11 mouse cellular contexts compared by ENCODE assay signal in genomic region chr10:42091546-42092168, GRCm38 (mm10).
DNase-seq lines count a peak whose midpoint lies in the region; ATAC-seq and TF ChIP-seq lines count a peak whose summit lies in the region.
"Had no signal": no experiment of that assay in that cellular context is flagged by ENCODE, and none has a peak within 500 bp of the region (broad histone marks: within the 10 kb centered on the region; RNA-seq: fewer than 3 reads in every experiment).

No protein-coding gene starts in this region.

- no peaks in the 10 kb centered on the region for H3K79me2 ChIP-seq in heart, adult 2 months (replicated peaks; ENCODE audit: control insufficient read depth, insufficient read depth, low read length)
- H3K79me2 ChIP-seq in MEL (ENCODE audit: control insufficient read depth, insufficient read depth, low read length, poor library complexity): no peaks in the 10 kb centered on the region

- no peaks in the 10 kb centered on the region for H3K36me3 ChIP-seq in heart, embryonic 16.5 days (ENCODE audit: control insufficient read depth, insufficient read depth)
- H3K36me3 ChIP-seq in heart, adult 2 months (ENCODE audit: control insufficient read depth, insufficient read depth, low read length): no peaks in the 10 kb centered on the region
- peaks cover 0 to 6% of the 10 kb centered on the region in 2 experiments; a peak in 2 of 4 replicates for H3K36me3 ChIP-seq in MEL (ENCODE audit: control insufficient read depth in 1 of 2, insufficient read depth in 2 of 2, low read length in 2 of 2)
- H3K36me3 ChIP-seq in liver, embryonic 15.5 days (replicated peaks): no peaks in the 10 kb centered on the region
- H3K36me3 ChIP-seq: embryonic facial prominence, embryonic 12.5 days; forebrain, embryonic 15.5 days; limb, embryonic 13.5 days had no signal

- H3K4me3 ChIP-seq in heart, embryonic 16.5 days (ENCODE audit: low read length): no peak overlapping the region
- H3K4me3 ChIP-seq in heart, adult 2 months: no peak overlapping the region
- no peak overlapping the region for H3K4me3 ChIP-seq in MEL (ENCODE audit: control insufficient read depth in 1 of 2, insufficient read depth in 1 of 2, low read depth in 2 of 2, low read length in 2 of 2)
- no peak overlapping the region for H3K4me3 ChIP-seq in liver, embryonic 15.5 days (replicated peaks)
- H3K4me3 ChIP-seq: embryonic facial prominence, embryonic 12.5 days; forebrain, embryonic 15.5 days; limb, embryonic 13.5 days had no signal

- peak overlapping the region; percentile 49 for H3K27ac ChIP-seq in heart, embryonic 16.5 days (ENCODE audit: low read length)
- H3K27ac ChIP-seq in heart, adult 2 months: no peak overlapping the region; the same call in 1 of the 2 replicates
- H3K27ac ChIP-seq in MEL (ENCODE audit: control insufficient read depth, low read depth, low read length): no peak overlapping the region
- H3K27ac ChIP-seq in liver, embryonic 15.5 days (replicated peaks): no peak overlapping the region; the same call in 1 of the 2 replicates
- H3K27ac ChIP-seq: embryonic facial prominence, embryonic 12.5 days; forebrain, embryonic 15.5 days had no signal

- peak; percentile 64 for ATAC-seq in heart, embryonic 16.5 days (replicated peaks; ENCODE audit: extremely low read depth, insufficient read depth, low FRiP score)
- peak; percentile 78 for ATAC-seq in liver, embryonic 15.5 days (ENCODE audit: insufficient read depth)
- ATAC-seq: forebrain, embryonic 15.5 days had no signal

- WGBS in heart, embryonic 16.5 days: 48% methylated on average over 11 of the region's 11 CpGs
- 51% methylated on average over 11 of the region's 11 CpGs for WGBS in heart, adult 2 months
- 40% methylated on average over 11 of the region's 11 CpGs for WGBS in liver, embryonic 15.5 days (ENCODE audit: insufficient replicate concordance)

- peak; percentile 26 for DNase-seq in cerebellum, adult 9-11 months
- DNase-seq in cerebellum, postnatal 10 days: no peak
- DNase-seq in heart, adult 2 months: no peak
- DNase-seq in MEL (ENCODE audit: low read depth, low spot score): peak; percentile 29
- no peak for DNase-seq in left cerebral cortex, postnatal 25 days (ENCODE audit: low spot score in 2 of 2)
- no peak for DNase-seq in frontal cortex, postnatal 36 days (ENCODE audit: low spot score in 2 of 2)

- no peak overlapping the region for H3K4me2 ChIP-seq in heart, embryonic 16.5 days (ENCODE audit: low read depth, low read length)
- peak overlapping the region; percentile 50 for H3K4me2 ChIP-seq in liver, embryonic 15.5 days
- H3K4me2 ChIP-seq: embryonic facial prominence, embryonic 12.5 days; forebrain, embryonic 15.5 days; limb, embryonic 13.5 days had no signal

- no peaks in the 10 kb centered on the region for H3K9me3 ChIP-seq in heart, embryonic 16.5 days (replicated peaks; ENCODE audit: control insufficient read depth, low read length)
- H3K9me3 ChIP-seq in MEL (replicated peaks; ENCODE audit: insufficient read depth, low read length): no peaks in the 10 kb centered on the region
- no peaks in the 10 kb centered on the region for H3K9me3 ChIP-seq in liver, embryonic 15.5 days (replicated peaks)
- H3K9me3 ChIP-seq: embryonic facial prominence, embryonic 12.5 days; forebrain, embryonic 15.5 days; limb, embryonic 13.5 days had no signal

- no peak for TF ChIP-seq EP300 in heart, adult 2 months (IDR thresholded peaks at IDR 0.05; ENCODE audit: insufficient read depth, low read depth, low read length)
- peak in 1 of 2 experiments; percentile 17; a peak in 1 of 4 replicates for TF ChIP-seq EP300 in MEL (IDR thresholded peaks at IDR 0.05; ENCODE audit: low read depth in 1 of 2, low read length in 2 of 2)

- H3K4me1 ChIP-seq in heart, embryonic 16.5 days (ENCODE audit: control insufficient read depth, insufficient read depth, low read length): peaks cover 41% of the 10 kb centered on the region
- peaks cover 17% of the 10 kb centered on the region for H3K4me1 ChIP-seq in heart, adult 2 months (ENCODE audit: control insufficient read depth, insufficient read depth, low read length)
- peaks cover 8 to 15% of the 10 kb centered on the region in 2 experiments for H3K4me1 ChIP-seq in MEL (ENCODE audit: control insufficient read depth in 1 of 2, insufficient read depth in 2 of 2, low read length in 2 of 2)
- peaks cover 34% of the 10 kb centered on the region for H3K4me1 ChIP-seq in liver, embryonic 15.5 days (replicated peaks)

- TF ChIP-seq CTCF in heart, adult 2 months (IDR thresholded peaks at IDR 0.05): no peak
- no peak for TF ChIP-seq CTCF in MEL (IDR thresholded peaks at IDR 0.05 in 2 of 3, conservative IDR thresholded peaks at IDR 0.05 in 1 of 3; ENCODE audit: control insufficient read depth in 1 of 3, insufficient read depth in 1 of 3, low read depth in 2 of 3, low read length in 3 of 3, poor library complexity in 1 of 3, severe bottlenecking in 1 of 3)

- TF ChIP-seq POLR2A in heart, adult 2 months (IDR thresholded peaks at IDR 0.05; ENCODE audit: insufficient read depth, low read depth, low read length): no peak
- no peak for TF ChIP-seq POLR2A in MEL (IDR thresholded peaks at IDR 0.05; ENCODE audit: control insufficient read depth in 1 of 2, insufficient read depth in 1 of 2, low read depth in 1 of 2, low read length in 2 of 2, poor library complexity in 1 of 2)

- no peak for TF ChIP-seq RAD21 in MEL (IDR thresholded peaks at IDR 0.05; ENCODE audit: low read depth, low read length)

- intact Hi-C loops in heart, adult 2 months (cut with DNase I): loop anchor here (2.0 to 5.0 kb wide), 3 partner anchors 101 to 183 kb away; no protein-coding TSS in a partner anchor
- intact Hi-C loops in left cerebral cortex, postnatal 25 days (cut with DNase I): no loop called here

- H3K27me3 ChIP-seq in heart, embryonic 16.5 days (ENCODE audit: control insufficient read depth, insufficient read depth, low read length): no peaks in the 10 kb centered on the region
- H3K27me3 ChIP-seq in heart, adult 2 months (ENCODE audit: control insufficient read depth, insufficient read depth, low read length): no peaks in the 10 kb centered on the region
- H3K27me3 ChIP-seq in MEL (ENCODE audit: control insufficient read depth in 1 of 2, insufficient read depth in 2 of 2, low read length in 2 of 2): no peaks in the 10 kb centered on the region; a peak in 2 of 4 replicates
- H3K27me3 ChIP-seq in liver, embryonic 15.5 days: no peaks in the 10 kb centered on the region; the same call in 1 of the 2 replicates
- H3K27me3 ChIP-seq: embryonic facial prominence, embryonic 12.5 days; forebrain, embryonic 15.5 days; limb, embryonic 13.5 days had no signal

- H3K9ac ChIP-seq in heart, embryonic 16.5 days (ENCODE audit: low read length): no peak overlapping the region
- no peak overlapping the region for H3K9ac ChIP-seq in heart, adult 2 months (ENCODE audit: low read depth, low read length)
- H3K9ac ChIP-seq in MEL (ENCODE audit: control insufficient read depth, low read depth, low read length, poor library complexity, severe bottlenecking): no peak overlapping the region
- no peak overlapping the region for H3K9ac ChIP-seq in liver, embryonic 15.5 days
- H3K9ac ChIP-seq: embryonic facial prominence, embryonic 12.5 days; forebrain, embryonic 15.5 days; limb, embryonic 13.5 days had no signal

TF ChIP-seq in MEL, 35 proteins besides CTCF, POLR2A, EP300 and RAD21 (continues in another document):
- TF ChIP-seq TCF12 (IDR thresholded peaks at IDR 0.05; ENCODE audit: low read depth, low read length) (no peak), MEF2A (IDR thresholded peaks at IDR 0.05; ENCODE audit: extremely low read depth, insufficient replicate concordance, low read depth, low read length, poor library complexity, severe bottlenecking) (no peak), CHD1 (IDR thresholded peaks at IDR 0.05; ENCODE audit: low read depth, low read length) (no peak), JUND (IDR thresholded peaks at IDR 0.05; ENCODE audit: low read depth, low read length) (no peak), MYC (IDR thresholded peaks at IDR 0.05; ENCODE audit: low read depth, low read length) (no peak), ELF1 (IDR thresholded peaks at IDR 0.05; ENCODE audit: low read depth, low read length) (no peak), KAT2A (conservative IDR thresholded peaks at IDR 0.05; ENCODE audit: low read depth, low read length) (no peak), GATA1 (IDR thresholded peaks at IDR 0.05; ENCODE audit: low read depth, low read length) (no peak), ZNF384 (IDR thresholded peaks at IDR 0.05; ENCODE audit: low read depth, low read length) (no peak), NRF1 (IDR thresholded peaks at IDR 0.05; ENCODE audit: insufficient read depth, low read depth, low read length, poor library complexity, severe bottlenecking) (no peak), ZMIZ1 (IDR thresholded peaks at IDR 0.05; ENCODE audit: low read depth, low read length) (no peak), HCFC1 (IDR thresholded peaks at IDR 0.05; ENCODE audit: low read depth, low read length) (no peak), POLR2AphosphoS2 (IDR thresholded peaks at IDR 0.05; ENCODE audit: low read length) (no peak), NELFE (IDR thresholded peaks at IDR 0.05; ENCODE audit: low read depth, low read length) (no peak), ZC3H11A (IDR thresholded peaks at IDR 0.05; ENCODE audit: low read depth, low read length) (no peak), MXI1 (IDR thresholded peaks at IDR 0.05; ENCODE audit: low read depth, low read length) (peak; percentile 53; the same call in 1 of the 2 replicates), USF1 (IDR thresholded peaks at IDR 0.05; ENCODE audit: low read depth, low read length) (no peak), MAZ (IDR thresholded peaks at IDR 0.05; ENCODE audit: low read depth, low read length) (no peak), SIN3A (IDR thresholded peaks at IDR 0.05; ENCODE audit: low read length) (0 out of 2 replicates have a peak, but pooled peaks have one; percentile 31), UBTF (IDR thresholded peaks at IDR 0.05; ENCODE audit: borderline replicate concordance, insufficient read depth, low read depth, low read length) (no peak), MYB (IDR thresholded peaks at IDR 0.05; ENCODE audit: low read depth, low read length) (no peak), SMC3 (IDR thresholded peaks at IDR 0.05; ENCODE audit: low read depth, low read length) (no peak), TAL1 (IDR thresholded peaks at IDR 0.05; ENCODE audit: low read length) (no peak), MAX (IDR thresholded peaks at IDR 0.05; ENCODE audit: low read length) (0 out of 2 replicates have a peak, but pooled peaks have one; percentile 26), POLR2AphosphoS5 (IDR thresholded peaks at IDR 0.05; ENCODE audit: borderline replicate concordance, low read depth, low read length) (no peak), ZKSCAN1 (IDR thresholded peaks at IDR 0.05; ENCODE audit: low read depth, low read length) (no peak), GABPA (IDR thresholded peaks at IDR 0.05; ENCODE audit: low read depth, low read length) (no peak), E2F4 (IDR thresholded peaks at IDR 0.05; ENCODE audit: borderline replicate concordance, low read depth, low read length) (no peak), TBP (IDR thresholded peaks at IDR 0.05; ENCODE audit: low read depth, low read length) (no peak)

Comparison
In these comparisons a context has a peak if more than half of its experiments do, and no peak if none do; other contexts are left out.
1. DNase-seq: peak in cerebellum, adult 9-11 months (single experiment) and MEL (single experiment); none in cerebellum, postnatal 10 days (0 of 2), heart, adult 2 months (0 of 2), left cerebral cortex, postnatal 25 days (0 of 2) and frontal cortex, postnatal 36 days (0 of 2).